Mouse (Mus musculus) limb, embryonic 11.5 days (tissue): ENCODE measurements at regions not wholly inside any gene's neighbourhood (a gene's known extent, or its start where the extent isn't known, plus 50 kb on each side); places are given as distances from the start of the nearest gene placed in this dataset.

ENCODE experiments used
- ATAC-seq: fragments of 200-750 bp; cut with Nextera tagmentation; 2 replicates; pipeline ENCODE4 v1.8.0; 2017; ENCODE audit warnings: low read depth; ENCODE audit not compliant: insufficient number of reproducible peaks, low FRiP score, low TSS enrichment
- DNase-seq: peaks from one replicate; pipeline ENCODE4 v3.0.0-alpha.2; 2015; ENCODE audit warnings: low spot score
- H3K27ac ChIP-seq: fragments of 300-500 bp; sonication (generic); replicated peaks from 2 replicates; pipeline ENCODE4 v1.5.1; 2014; ENCODE audit warnings: low read depth, mild to moderate bottlenecking, low read length
- H3K27me3 ChIP-seq: fragments of 300-500 bp; sonication (generic); 2 replicates; pipeline ENCODE4 v1.6.1; 2014; ENCODE audit warnings: mild to moderate bottlenecking, low read length, mixed read lengths; ENCODE audit not compliant: control insufficient read depth, insufficient read depth
- H3K36me3 ChIP-seq: fragments of 300-500 bp; sonication (generic); 2 replicates; pipeline ENCODE4 v1.6.1; 2014; ENCODE audit warnings: mild to moderate bottlenecking, low read length, moderate library complexity, mixed read lengths; ENCODE audit not compliant: control insufficient read depth, insufficient read depth
- H3K4me1 ChIP-seq: fragments of 300-500 bp; sonication (generic); 2 replicates; pipeline ENCODE4 v1.6.1; 2014; ENCODE audit warnings: low read length, mixed read lengths; ENCODE audit not compliant: control insufficient read depth, insufficient read depth
- H3K4me2 ChIP-seq: fragments of 300-500 bp; sonication (generic); 2 replicates; pipeline ENCODE4 v1.6.1; 2014; ENCODE audit warnings: low read depth, mild to moderate bottlenecking, moderate library complexity; ENCODE audit not compliant: severe bottlenecking
- H3K4me3 ChIP-seq: fragments of 300-500 bp; sonication (generic); 2 replicates; pipeline ENCODE4 v1.5.1; 2014; ENCODE audit warnings: low read depth, low read length
- H3K9ac ChIP-seq: fragments of 300-500 bp; sonication (generic); 2 replicates; pipeline ENCODE4 v1.6.1; 2014; ENCODE audit warnings: mild to moderate bottlenecking, low read length
- H3K9me3 ChIP-seq: fragments of 300-500 bp; sonication (generic); 2 replicates; pipeline ENCODE4 v1.6.1; 2016; ENCODE audit warnings: low read length; ENCODE audit not compliant: control insufficient read depth
- WGBS: fragments of 180-500 bp; shearing (Covaris S2); extraction: QIAGEN DNeasy Blood & Tissue Kit; methylation state at CpG from one replicate; pipeline ENCODE4 v1.1.7; 2014; 5-methylcytosine and 5-hydroxymethylcytosine counted together

GRCm38 (mm10) chr12:112367221-112367620 lies 122.0 kb upstream of the A530016L24Rik start:
- Histone ChIP-seq H3K4me3 (no peak overlapping the region), H3K27me3 (no peaks in the 10 kb centered on the region; the same call in 1 of the 2 replicates), H3K9me3 (no peaks in the 10 kb centered on the region; the same call in 1 of the 2 replicates), H3K27ac (no peak overlapping the region), H3K4me1 (peaks cover 29% of the 10 kb centered on the region), H3K36me3 (no peaks in the 10 kb centered on the region), H3K4me2 (no peak overlapping the region), H3K9ac (no peak overlapping the region)
- ATAC-seq = no peak
- 83% methylated on average over 4 of the region's 4 CpGs for WGBS
- no peak for DNase-seq

- no peak overlapping the region for H3K4me2 ChIP-seq
- no peaks in the 10 kb centered on the region; the same call in 1 of the 2 replicates for H3K27me3 ChIP-seq
- no peaks in the 10 kb centered on the region for H3K36me3 ChIP-seq
- no peak overlapping the region for H3K27ac ChIP-seq
- no peak for ATAC-seq
- peaks cover 26% of the 10 kb centered on the region for H3K4me1 ChIP-seq
- DNase-seq = no peak
- no peak overlapping the region for H3K9ac ChIP-seq
- no peak overlapping the region for H3K4me3 ChIP-seq
- H3K9me3 ChIP-seq = no peaks in the 10 kb centered on the region; the same call in 1 of the 2 replicates
- WGBS = 93% methylated on average over 6 of the region's 6 CpGs
Measured at GRCm38 (mm10) chr12:112368112-112368511, 121.1 kb upstream of the A530016L24Rik start.

GRCm38 (mm10) chr12:112369581-112370371 lies 119.5 kb upstream of the A530016L24Rik start:
- ATAC-seq = no peak
- WGBS = 53% methylated on average over 15 of the region's 15 CpGs

GRCm38 (mm10) chr12:112372234-112373050 lies 116.8 kb upstream of the A530016L24Rik start:
- no peak for ATAC-seq
- H3K27ac ChIP-seq = no peak overlapping the region

More at GRCm38 (mm10) chr12:112369581-112370371, 119.5 kb upstream of the A530016L24Rik start:
- no peaks in the 10 kb centered on the region; the same call in 1 of the 2 replicates for H3K27me3 ChIP-seq
- H3K27ac ChIP-seq = no peak overlapping the region
- no peak for DNase-seq
- H3K9me3 ChIP-seq = no peaks in the 10 kb centered on the region
- no peak overlapping the region for H3K4me2 ChIP-seq
- peaks cover 22% of the 10 kb centered on the region for H3K4me1 ChIP-seq
- H3K9ac ChIP-seq = no peak overlapping the region
- no peaks in the 10 kb centered on the region for H3K36me3 ChIP-seq
- H3K4me3 ChIP-seq = no peak overlapping the region

GRCm38 (mm10) chr12:112373966-112374365 lies 115.3 kb upstream of the A530016L24Rik start:
- no peak overlapping the region for H3K4me2 ChIP-seq
- H3K36me3 ChIP-seq = no peaks in the 10 kb centered on the region
- no peaks in the 10 kb centered on the region for H3K9me3 ChIP-seq
- H3K4me1 ChIP-seq = peaks cover 22% of the 10 kb centered on the region
- H3K4me3 ChIP-seq = no peak overlapping the region
- ATAC-seq (no peak), DNase-seq (no peak)
- H3K27ac ChIP-seq = no peak overlapping the region
- 86% methylated on average over 7 of the region's 7 CpGs for WGBS
- H3K27me3 ChIP-seq = no peaks in the 10 kb centered on the region; the same call in 1 of the 2 replicates
- no peak overlapping the region for H3K9ac ChIP-seq

More at GRCm38 (mm10) chr12:112372234-112373050, 116.8 kb upstream of the A530016L24Rik start:
- WGBS = 80% methylated on average over 14 of the region's 14 CpGs
- H3K9me3 ChIP-seq = no peaks in the 10 kb centered on the region
- H3K27me3 ChIP-seq = no peaks in the 10 kb centered on the region; the same call in 1 of the 2 replicates
- no peak overlapping the region for H3K4me3 ChIP-seq
- H3K9ac ChIP-seq = no peak overlapping the region; the same call in 1 of the 2 replicates
- no peaks in the 10 kb centered on the region for H3K36me3 ChIP-seq
- no peak for DNase-seq
- peaks cover 22% of the 10 kb centered on the region for H3K4me1 ChIP-seq
- H3K4me2 ChIP-seq = no peak overlapping the region

GRCm38 (mm10) chr12:112376236-112376635 lies 113.0 kb upstream of the A530016L24Rik start:
- ATAC-seq (no peak), DNase-seq (no peak)
- Histone ChIP-seq H3K9me3 (no peaks in the 10 kb centered on the region), H3K9ac (no peak overlapping the region), H3K36me3 (no peaks in the 10 kb centered on the region), H3K4me2 (no peak overlapping the region), H3K27me3 (no peaks in the 10 kb centered on the region; the same call in 1 of the 2 replicates), H3K4me3 (no peak overlapping the region), H3K4me1 (peaks cover 6% of the 10 kb centered on the region; the same call in 1 of the 2 replicates), H3K27ac (no peak overlapping the region)
- 83% methylated on average over 5 of the region's 5 CpGs for WGBS

- Histone ChIP-seq H3K4me2 (no peak overlapping the region), H3K36me3 (no peaks in the 10 kb centered on the region), H3K4me1 (peaks cover 4% of the 10 kb centered on the region; the same call in 1 of the 2 replicates), H3K4me3 (no peak overlapping the region), H3K9me3 (no peaks in the 10 kb centered on the region), H3K27me3 (no peaks in the 10 kb centered on the region; the same call in 1 of the 2 replicates), H3K27ac (no peak overlapping the region), H3K9ac (no peak overlapping the region)
- DNase-seq (no peak), ATAC-seq (no peak)
- 86% methylated on average over 8 of the region's 8 CpGs for WGBS
Measured at GRCm38 (mm10) chr12:112376701-112377100, 112.5 kb upstream of the A530016L24Rik start.

- H3K4me1 ChIP-seq = no peaks in the 10 kb centered on the region
- 89% methylated on average over 13 of the region's 13 CpGs for WGBS
- H3K27me3 ChIP-seq = no peaks in the 10 kb centered on the region
- no peaks in the 10 kb centered on the region for H3K9me3 ChIP-seq
- no peak overlapping the region for H3K4me2 ChIP-seq
- H3K36me3 ChIP-seq = no peaks in the 10 kb centered on the region
- DNase-seq (no peak), ATAC-seq (no peak)
- no peak overlapping the region for H3K4me3 ChIP-seq
- H3K9ac ChIP-seq = no peak overlapping the region
- no peak overlapping the region for H3K27ac ChIP-seq
Measured at GRCm38 (mm10) chr12:112378482-112379243, 110.6 kb upstream of the A530016L24Rik start.
